Mouse (Mus musculus) right cerebral cortex, adult 18-20 months (tissue): ENCODE data around the gene Kcnk16.
A peak's percentile ranks its signal among the peaks of the same experiment; 100 is the strongest.
"Not testable (repeated sequence)": the region's sequence is repeated elsewhere in the genome, so short reads cannot be mapped to it uniquely, and the experiment has no call there.

Experiments
- DNase-seq: peaks from one replicate; pipeline ENCODE4 v3.0.0; 2022; ENCODE audit warnings: mixed read lengths

Gene Kcnk16

GRCm38 (mm10) chr14:20269082-20269809 lies at the start of gene Kcnk16:
Kcnk16 (minus strand) TSS chr14:20269199.
- no peak for DNase-seq

- no peak for DNase-seq
These were observed 46.1 kb upstream of the Kcnk16 start for GRCm38 (mm10) chr14:20315137-20315536.

- DNase-seq, result not testable (repeated sequence)
These were observed 36.1 kb upstream of the Kcnk16 start for GRCm38 (mm10) chr14:20305085-20305484.

GRCm38 (mm10) chr14:20298131-20298530 lies 29.1 kb upstream of the Kcnk16 start:
- no peak for DNase-seq

GRCm38 (mm10) chr14:20297616-20298015 lies 28.6 kb upstream of the Kcnk16 start:
- DNase-seq, result no peak

GRCm38 (mm10) chr14:20294947-20295346 lies 25.9 kb upstream of the Kcnk16 start:
- no peak for DNase-seq

- peak; percentile 93 for DNase-seq
These were observed 25.3 kb upstream of the Kcnk16 start, which contains the start of gene Nudt13 for GRCm38 (mm10) chr14:20294117-20294892. Nudt13 (plus strand) TSS chr14:20294697.

- DNase-seq, result no peak
These were observed 22.4 kb upstream of the Kcnk16 start for GRCm38 (mm10) chr14:20291391-20291790.

GRCm38 (mm10) chr14:20268421-20268820 lies 578 bp downstream of the Kcnk16 start:
- peak; percentile 64 for DNase-seq

GRCm38 (mm10) chr14:20262346-20262745 lies 6.7 kb downstream of the Kcnk16 start:
- DNase-seq, result no peak

- peak; percentile 61 for DNase-seq
These were observed 10.6 kb downstream of the Kcnk16 start for GRCm38 (mm10) chr14:20258185-20259113.

GRCm38 (mm10) chr14:20250237-20251171 lies 18.5 kb downstream of the Kcnk16 start:
- DNase-seq, result peak; percentile 48

GRCm38 (mm10) chr14:20248001-20248400 lies 21.0 kb downstream of the Kcnk16 start:
- DNase-seq, result no peak

GRCm38 (mm10) chr14:20246811-20247266 lies 22.2 kb downstream of the Kcnk16 start:
- no peak for DNase-seq

- no peak for DNase-seq
These were observed 23.1 kb downstream of the Kcnk16 start for GRCm38 (mm10) chr14:20245861-20246260.

GRCm38 (mm10) chr14:20245318-20245717 lies 23.7 kb downstream of the Kcnk16 start:
- no peak for DNase-seq

- no peak for DNase-seq
These were observed 25.8 kb downstream of the Kcnk16 start for GRCm38 (mm10) chr14:20243158-20243557.

GRCm38 (mm10) chr14:20242454-20242853 lies 26.5 kb downstream of the Kcnk16 start:
- DNase-seq, result no peak

- DNase-seq, result no peak
These were observed 34.6 kb downstream of the Kcnk16 start for GRCm38 (mm10) chr14:20234403-20234802.

GRCm38 (mm10) chr14:20233016-20233980 lies 35.7 kb downstream of the Kcnk16 start:
- DNase-seq, result no peak
